Mouse (Mus musculus) CH12.LX (cell line): ENCODE data around the gene Hipk2.

ENCODE experiments used
- CHD1 ChIP-seq: IDR thresholded peaks from 2 replicates; pipeline ENCODE4 v1.6.1; 2012; ENCODE audit warnings: low read depth, low read length, improper control_type of control experiment, inconsistent platforms
- CTCF ChIP-seq, 2 experiments: IDR thresholded peaks in 1 of 2; conservative IDR thresholded peaks in 1 of 2; 2 replicates each; pipeline ENCODE4 v1.5.1; 2011 to 2012; ENCODE audit warnings: low read depth in 2 of 2, low read length in 2 of 2, improper control_type of control experiment in 1 of 2, inconsistent platforms in 1 of 2, mild to moderate bottlenecking in 1 of 2, moderate library complexity in 1 of 2
- MAZ ChIP-seq: IDR thresholded peaks from 2 replicates; pipeline ENCODE4 v1.6.1; 2012; ENCODE audit warnings: low read depth, mild to moderate bottlenecking, inconsistent platforms, low read length, improper control_type of control experiment, moderate library complexity
- MXI1 ChIP-seq: IDR thresholded peaks from 2 replicates; pipeline ENCODE4 v1.6.1; 2011; ENCODE audit warnings: mild to moderate bottlenecking, low read depth, low read length, improper control_type of control experiment
- NRF1 ChIP-seq: IDR thresholded peaks from 2 replicates; pipeline ENCODE4 v1.6.1; 2014; ENCODE audit warnings: low read depth, mild to moderate bottlenecking, inconsistent platforms, low read length, improper control_type of control experiment, moderate library complexity
- POLR2A ChIP-seq: IDR thresholded peaks from 2 replicates; pipeline ENCODE4 v1.6.1; 2011; ENCODE audit warnings: low read depth, mild to moderate bottlenecking, improper control_type of control experiment, low read length

GRCm38 (mm10) chr6:38755188-38755587, 120.8 kb downstream of the Hipk2 start:
- TF ChIP-seq MXI1 (no peak), MAZ (no peak), POLR2A (no peak), CTCF (conservative IDR thresholded peaks at IDR 0.05 in 1 of 2, IDR thresholded peaks at IDR 0.05 in 1 of 2; ENCODE audit: low read depth in 2 of 2, low read length in 2 of 2) (no peak), NRF1 (no peak), CHD1 (no peak)
